Mouse (Mus musculus) left cerebral cortex, postnatal 36 days (tissue): ENCODE data around the gene Pax2. TPM values are rescaled to one million over a fixed set of nuclear protein-coding genes. Genes with fewer than 3 reads are reported as not detected.

ENCODE experiments used
- DNase-seq, 2 experiments: peaks; one replicate each; pipeline ENCODE4 v3.0.0; 2021 to 2022; ENCODE audit warnings: low spot score in 2 of 2, mixed read lengths in 1 of 2
- intact Hi-C: fragments of 180-260 bp; cut with DNase I; formaldehyde crosslinking; loops from one replicate; pipeline ENCODE4 v1.15.1; 2025
- microRNA-seq: library from miRNA; unstranded; fragments of <30 nt; microRNA quantifications from one replicate; pipeline ENCODE4 v1.2.0, GENCODE M21; 2022
- total RNA-seq, 2 experiments: library from RNA; stranded (reverse); gene quantifications; 2 replicates each; pipeline ENCODE4 v1.2.3; 2021

The Pax2 gene
- total RNA-seq, 2 experiments from 2014 or later = 0.16 to 0.32 TPM

- no peak for DNase-seq
- intact Hi-C loops = loop anchor here (10.0 kb wide), 1 partner anchor 128 kb away; the partner anchor contains the start of gene Pax2
These were observed 126.7 kb downstream of the Pax2 start for GRCm38 (mm10) chr19:44882552-44883024.

GRCm38 (mm10) chr19:44884331-44884730 lies 128.5 kb downstream of the Pax2 start:
- DNase-seq = no peak
- intact Hi-C loops = loop anchor here (10.0 kb wide), 1 partner anchor 130 kb away; the partner anchor contains the start of gene Pax2

- no peak for DNase-seq
- intact Hi-C loops = loop anchor here (10.0 kb wide), 1 partner anchor 132 kb away; the partner anchor contains the start of gene Pax2
These were observed 130.6 kb downstream of the Pax2 start for GRCm38 (mm10) chr19:44886475-44886874.

Small RNA genes within 50 kb of the gene (microRNA-seq; reads per million reads assigned to microRNA genes)
- not detected for gene Mir6405

Other genes with a start within 250 kb of the Pax2 start
- under 1 TPM; 0.07 to 0.36 TPM for gene Sec31b, start 210.2 kb upstream of the Pax2 start, total RNA-seq
- not detected for gene Gm20538, start 203.2 kb upstream of the Pax2 start, total RNA-seq
- gene Ndufb8, start 200.6 kb upstream of the Pax2 start, total RNA-seq = 100 to 1,000 TPM; 365 to 378 TPM
- gene Hif1an, start 193.2 kb upstream of the Pax2 start, total RNA-seq = 10 to 100 TPM; 26.3 to 31.9 TPM
- gene Slf2, start 175.1 kb downstream of the Pax2 start, total RNA-seq = 10 to 100 TPM; 26.2 to 44.3 TPM
- 10 to 100 TPM; 17.7 to 25.8 TPM for gene Sema4g, start 233.1 kb downstream of the Pax2 start, total RNA-seq
- gene Twnk, start 249.6 kb downstream of the Pax2 start, total RNA-seq = 10 to 100 TPM; 12.3 to 14.0 TPM